Mouse (Mus musculus) cerebellum, adult 2 months (tissue): ENCODE measurements around the gene Catspere2.
"Not testable (repeated sequence)": the region's sequence is repeated elsewhere in the genome, so short reads cannot be mapped to it uniquely, and the experiment has no call there.

Experiments used
- CTCF ChIP-seq: fragments of 200-500 bp; IDR thresholded peaks from 2 replicates; pipeline ENCODE4 v1.5.1; 2011; ENCODE audit warnings: low read depth, mild to moderate bottlenecking, control low read depth, low read length, moderate library complexity, borderline replicate concordance; ENCODE audit not compliant: insufficient read depth
- POLR2A ChIP-seq: fragments of 200-500 bp; IDR thresholded peaks from 2 replicates; pipeline ENCODE4 v1.6.1; 2011; ENCODE audit warnings: low read length, control low read depth, borderline replicate concordance; ENCODE audit not compliant: insufficient read depth

GRCm38 (mm10) chr1:177983582-177983981 is 359 bp downstream of the Catspere2 start:
- TF ChIP-seq CTCF, POLR2A: not testable (repeated sequence)
